Mouse (Mus musculus): ENCODE results near the gene Smad3. TPM values are rescaled to one million over a fixed set of nuclear protein-coding genes. Genes with fewer than 3 reads are reported as not detected.

Smad3 gene
- polyA plus RNA-seq, 1 experiment: 41.0 TPM

GRCm38 (mm10) chr9:63674613-63675012 lies 83.2 kb downstream of the Smad3 start:
- TF ChIP-seq CTCF (IDR thresholded peaks at IDR 0.05; ENCODE audit: insufficient read depth, low read length) (no peak), POLR2A (IDR thresholded peaks at IDR 0.05; ENCODE audit: borderline replicate concordance, extremely low read depth, low read depth, low read length) (no peak)
- DNase-seq: no peak
- Histone ChIP-seq H3K4me1 (ENCODE audit: control insufficient read depth, insufficient read depth, low read length) (peaks cover 3% of the 10 kb centered on the region), H3K4me3 (replicated peaks; ENCODE audit: extremely low read depth, low read depth, low read length) (no peak overlapping the region)
- WGBS: 72% methylated on average over 10 of the region's 10 CpGs

GRCm38 (mm10) chr9:63673494-63673805 lies 84.3 kb downstream of the Smad3 start:
- no peak overlapping the region for H3K4me3 ChIP-seq (replicated peaks; ENCODE audit: extremely low read depth, low read depth, low read length)
- TF ChIP-seq POLR2A (IDR thresholded peaks at IDR 0.05; ENCODE audit: borderline replicate concordance, extremely low read depth, low read depth, low read length) (no peak), CTCF (IDR thresholded peaks at IDR 0.05; ENCODE audit: insufficient read depth, low read length) (no peak)
- peaks cover 3% of the 10 kb centered on the region for H3K4me1 ChIP-seq (ENCODE audit: control insufficient read depth, insufficient read depth, low read length)
- no peak for DNase-seq
- 69% methylated on average over 3 of the region's 3 CpGs for WGBS

- WGBS: 41% methylated on average over 8 of the region's 8 CpGs
Measured at GRCm38 (mm10) chr9:63672797-63673493, 84.8 kb downstream of the Smad3 start.

DNA sequence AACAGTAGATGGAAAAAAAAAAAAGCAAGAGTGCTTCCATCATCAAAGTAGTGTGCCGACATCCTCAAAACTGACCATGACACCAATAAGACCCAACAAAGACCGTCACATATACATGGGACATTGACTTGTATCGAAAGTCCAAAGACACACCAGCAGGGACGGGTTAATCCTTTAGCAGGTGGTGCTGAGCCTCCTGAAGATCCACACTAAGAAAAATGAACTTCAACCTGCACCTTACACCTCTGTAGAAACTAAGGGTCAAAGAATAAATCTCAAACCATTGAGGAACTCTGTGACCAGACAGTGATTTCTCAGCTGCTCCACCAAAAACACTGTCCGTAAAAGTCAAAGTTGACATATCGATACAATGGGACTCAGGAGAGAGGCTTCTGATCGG lies 88.0 kb downstream of the Smad3 start:
- peaks cover 11% of the 10 kb centered on the region for H3K4me1 ChIP-seq (ENCODE audit: control insufficient read depth, insufficient read depth, low read length)
- TF ChIP-seq CTCF (IDR thresholded peaks at IDR 0.05; ENCODE audit: insufficient read depth, low read length) (no peak), POLR2A (IDR thresholded peaks at IDR 0.05; ENCODE audit: borderline replicate concordance, extremely low read depth, low read depth, low read length) (no peak)

More at GRCm38 (mm10) chr9:63672797-63673493, 84.8 kb downstream of the Smad3 start:
- TF ChIP-seq POLR2A (IDR thresholded peaks at IDR 0.05; ENCODE audit: borderline replicate concordance, extremely low read depth, low read depth, low read length) (no peak), CTCF (IDR thresholded peaks at IDR 0.05; ENCODE audit: insufficient read depth, low read length) (no peak)
- no peak for DNase-seq
- H3K4me1 ChIP-seq (ENCODE audit: control insufficient read depth, insufficient read depth, low read length): peaks cover 3% of the 10 kb centered on the region; the same call in 1 of the 2 replicates
- H3K4me3 ChIP-seq (replicated peaks; ENCODE audit: extremely low read depth, low read depth, low read length): no peak overlapping the region

GRCm38 (mm10) chr9:63668621-63669020 lies 89.2 kb downstream of the Smad3 start:
- DNase-seq: no peak
- H3K4me1 ChIP-seq (ENCODE audit: control insufficient read depth, insufficient read depth, low read length): peaks cover 11% of the 10 kb centered on the region
- TF ChIP-seq POLR2A (IDR thresholded peaks at IDR 0.05; ENCODE audit: borderline replicate concordance, extremely low read depth, low read depth, low read length) (no peak), CTCF (IDR thresholded peaks at IDR 0.05; ENCODE audit: insufficient read depth, low read length) (no peak)
- no peak overlapping the region for H3K4me3 ChIP-seq (replicated peaks; ENCODE audit: extremely low read depth, low read depth, low read length)
- 90% methylated on average over 1 of the region's 1 CpGs for WGBS

More for the DNA sequence above, 88.0 kb downstream of the Smad3 start:
- no peak for DNase-seq
- H3K4me3 ChIP-seq (replicated peaks; ENCODE audit: extremely low read depth, low read depth, low read length): no peak overlapping the region
- 98% methylated on average over 7 of the region's 7 CpGs for WGBS

- 56% methylated on average over 8 of the region's 8 CpGs for WGBS
- Histone ChIP-seq H3K4me3 (replicated peaks; ENCODE audit: extremely low read depth, low read depth, low read length) (no peak overlapping the region), H3K4me1 (ENCODE audit: control insufficient read depth, insufficient read depth, low read length) (peaks cover 10% of the 10 kb centered on the region)
- TF ChIP-seq CTCF (IDR thresholded peaks at IDR 0.05; ENCODE audit: insufficient read depth, low read length): no peak
- no peak for TF ChIP-seq POLR2A (IDR thresholded peaks at IDR 0.05; ENCODE audit: borderline replicate concordance, extremely low read depth, low read depth, low read length)
- DNase-seq: no peak
Measured at GRCm38 (mm10) chr9:63667373-63667724, 90.4 kb downstream of the Smad3 start.

- H3K4me3 ChIP-seq (replicated peaks; ENCODE audit: extremely low read depth, low read depth, low read length): no peak overlapping the region
- H3K4me1 ChIP-seq (ENCODE audit: control insufficient read depth, insufficient read depth, low read length): peaks cover 9% of the 10 kb centered on the region
- WGBS: 48% methylated on average over 18 of the region's 18 CpGs
- no peak for DNase-seq
- TF ChIP-seq POLR2A (IDR thresholded peaks at IDR 0.05; ENCODE audit: borderline replicate concordance, extremely low read depth, low read depth, low read length) (no peak), CTCF (IDR thresholded peaks at IDR 0.05; ENCODE audit: insufficient read depth, low read length) (no peak)
Measured at GRCm38 (mm10) chr9:63666612-63667372, 91.0 kb downstream of the Smad3 start.

DNA sequence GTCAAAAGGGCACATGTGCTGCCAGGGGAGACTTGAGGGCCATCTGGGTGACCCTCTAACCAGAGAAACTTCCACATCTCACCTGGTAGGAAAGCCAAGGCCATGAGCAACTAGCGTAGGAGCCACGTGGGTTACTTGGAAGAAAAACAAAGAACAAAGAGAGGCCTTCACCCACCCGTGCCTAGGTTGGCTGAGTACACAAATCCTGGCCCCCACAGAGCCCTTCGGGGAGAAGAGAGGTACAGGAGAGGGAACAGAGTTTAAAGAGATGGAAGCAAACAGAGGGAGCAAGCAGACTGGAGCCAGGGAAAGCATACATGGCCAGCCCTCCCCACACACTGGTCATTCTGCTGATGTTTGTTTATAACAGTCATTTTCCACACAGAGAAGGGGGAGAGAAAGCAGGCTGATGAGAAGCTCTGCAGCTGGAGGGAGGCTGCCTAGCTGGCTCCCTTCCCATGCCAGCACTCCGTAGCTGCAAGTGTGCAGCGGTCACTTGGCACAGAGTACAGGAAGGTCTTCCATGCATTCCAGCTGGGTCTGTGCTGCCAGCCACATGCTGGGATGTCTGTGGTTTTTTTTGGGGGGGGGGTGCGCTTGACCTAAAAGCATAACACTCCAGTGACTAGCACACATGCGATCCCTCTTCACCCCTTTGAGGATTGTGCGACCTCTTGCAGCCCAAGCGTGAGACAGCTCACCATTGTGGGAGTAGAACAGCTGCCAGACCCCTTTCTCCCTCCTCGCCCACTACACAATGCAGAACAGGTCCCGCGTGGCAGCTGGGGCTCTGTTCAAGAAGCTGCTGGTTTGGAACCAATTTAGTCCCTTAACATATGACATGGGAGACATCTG lies 92.8 kb downstream of the Smad3 start:
- Histone ChIP-seq H3K4me1 (ENCODE audit: control insufficient read depth, insufficient read depth, low read length) (peaks cover 9% of the 10 kb centered on the region), H3K4me3 (replicated peaks; ENCODE audit: extremely low read depth, low read depth, low read length) (no peak overlapping the region)
- TF ChIP-seq CTCF (IDR thresholded peaks at IDR 0.05; ENCODE audit: insufficient read depth, low read length): no peak
- TF ChIP-seq POLR2A (IDR thresholded peaks at IDR 0.05; ENCODE audit: borderline replicate concordance, extremely low read depth, low read depth, low read length): no peak
- 59% methylated on average over 13 of the region's 13 CpGs for WGBS
- no peak for DNase-seq

GRCm38 (mm10) chr9:63664300-63664745 lies 93.5 kb downstream of the Smad3 start:
- Histone ChIP-seq H3K4me3 (replicated peaks; ENCODE audit: extremely low read depth, low read depth, low read length) (no peak overlapping the region), H3K4me1 (ENCODE audit: control insufficient read depth, insufficient read depth, low read length) (peaks cover 13% of the 10 kb centered on the region)
- WGBS: 81% methylated on average over 2 of the region's 2 CpGs
- DNase-seq: no peak
- TF ChIP-seq CTCF (IDR thresholded peaks at IDR 0.05; ENCODE audit: insufficient read depth, low read length): no peak
- no peak for TF ChIP-seq POLR2A (IDR thresholded peaks at IDR 0.05; ENCODE audit: borderline replicate concordance, extremely low read depth, low read depth, low read length)
